Mouse (Mus musculus): ENCODE data around the gene Taz. TPM values are rescaled to one million over a fixed set of nuclear protein-coding genes. Genes with fewer than 3 reads are reported as not detected.

Taz gene
- total RNA-seq (2021) = 10 to 100 TPM; 45.4 to 47.6 TPM
- long read RNA-seq, experiment 1, transcript Taz-204 (9 exons, 1,742 nt) = minor isoform, 9 of 86 reads
- long read RNA-seq, experiment 1, transcript Taz-201 (10 exons, 1,851 nt) = major isoform, 51 of 86 reads
- long read RNA-seq, experiment 1, partial matches to known transcripts = 0 of 86 reads
- long read RNA-seq, experiment 1, other reads (novel, unspliced or antisense) = 22 of 86 reads
- long read RNA-seq, experiment 2, transcript Taz-201 (10 exons, 1,851 nt) = major isoform, 21 of 43 reads
- long read RNA-seq, experiment 2, transcript Taz-204 (9 exons, 1,742 nt) = minor isoform, 7 of 43 reads
- long read RNA-seq, experiment 2, partial matches to known transcripts = 2 of 43 reads
- long read RNA-seq, experiment 2, other reads (novel, unspliced or antisense) = 10 of 43 reads

GRCm38 (mm10) chrX:74281732-74282394, at the start of gene Taz, which contains the start of gene Dnase1l1:
Gene Taz, plus strand, starts transcription at chrX:74281912.
Gene Dnase1l1, minus strand, starts transcription at chrX:74282337.
- DNase-seq = peak; percentile 83 to 93

- no peak for DNase-seq
Measured at GRCm38 (mm10) chrX:74233196-74233595, 48.5 kb upstream of the Taz start.

- no peak for DNase-seq
Measured at GRCm38 (mm10) chrX:74240332-74240731, 41.4 kb upstream of the Taz start.

GRCm38 (mm10) chrX:74243396-74243795, 38.3 kb upstream of the Taz start:
- peak in 1 of 2 experiments; percentile 45 for DNase-seq

- peak in 1 of 2 experiments; percentile 34 for DNase-seq
Measured at GRCm38 (mm10) chrX:74243807-74244206, 37.9 kb upstream of the Taz start.

GRCm38 (mm10) chrX:74244614-74245083, 37.1 kb upstream of the Taz start:
- DNase-seq = peak; percentile 63 to 86

GRCm38 (mm10) chrX:74245107-74245506, 36.6 kb upstream of the Taz start:
- DNase-seq = no peak

GRCm38 (mm10) chrX:74245687-74246086, 36.0 kb upstream of the Taz start:
- DNase-seq = peak; percentile 85 to 91

- DNase-seq = peak; percentile 89 to 95
Measured at GRCm38 (mm10) chrX:74246213-74246681, 35.5 kb upstream of the Taz start.

- DNase-seq = peak in 1 of 2 experiments; percentile 70
Measured at GRCm38 (mm10) chrX:74246693-74247092, 35.0 kb upstream of the Taz start.

GRCm38 (mm10) chrX:74248651-74249050, 33.1 kb upstream of the Taz start:
- peak; percentile 65 to 81 for DNase-seq

- DNase-seq = peak; percentile 72 to 77
Measured at GRCm38 (mm10) chrX:74249615-74250014, 32.1 kb upstream of the Taz start, which contains the start of gene Flna. Gene Flna, minus strand, starts transcription at chrX:74249820.

GRCm38 (mm10) chrX:74254153-74254887, 27.4 kb upstream of the Taz start, which contains the start of gene Emd:
Gene Emd, plus strand, starts transcription at chrX:74254687.
- DNase-seq = peak; percentile 90 to 96

GRCm38 (mm10) chrX:74254888-74255565, 26.7 kb upstream of the Taz start:
- no peak for DNase-seq

- no peak for DNase-seq
Measured at GRCm38 (mm10) chrX:74257746-74258145, 24.0 kb upstream of the Taz start.

- DNase-seq = peak in 1 of 2 experiments; percentile 37
Measured at GRCm38 (mm10) chrX:74269736-74270061, 12.0 kb upstream of the Taz start.

GRCm38 (mm10) chrX:74270062-74270901, 11.4 kb upstream of the Taz start, which contains the start of gene Rpl10:
Gene Rpl10, plus strand, starts transcription at chrX:74270812.
- peak; percentile 90 to 96 for DNase-seq

- peak; percentile 37 to 45 for DNase-seq
Measured at GRCm38 (mm10) chrX:74270902-74271551, 10.7 kb upstream of the Taz start.

- DNase-seq = no peak
Measured at GRCm38 (mm10) chrX:74273422-74274322, 8.0 kb upstream of the Taz start.

Measured in heart, adult 18-20 months (tissue).